Mouse (Mus musculus) WW6 (cell line): ENCODE measurements around the gene Il2rb.

Source experiments
- DNase-seq: peaks from one replicate; pipeline ENCODE4 v3.0.0-alpha.2; 2013; ENCODE audit warnings: low read depth, low spot score

Il2rb gene

DNA sequence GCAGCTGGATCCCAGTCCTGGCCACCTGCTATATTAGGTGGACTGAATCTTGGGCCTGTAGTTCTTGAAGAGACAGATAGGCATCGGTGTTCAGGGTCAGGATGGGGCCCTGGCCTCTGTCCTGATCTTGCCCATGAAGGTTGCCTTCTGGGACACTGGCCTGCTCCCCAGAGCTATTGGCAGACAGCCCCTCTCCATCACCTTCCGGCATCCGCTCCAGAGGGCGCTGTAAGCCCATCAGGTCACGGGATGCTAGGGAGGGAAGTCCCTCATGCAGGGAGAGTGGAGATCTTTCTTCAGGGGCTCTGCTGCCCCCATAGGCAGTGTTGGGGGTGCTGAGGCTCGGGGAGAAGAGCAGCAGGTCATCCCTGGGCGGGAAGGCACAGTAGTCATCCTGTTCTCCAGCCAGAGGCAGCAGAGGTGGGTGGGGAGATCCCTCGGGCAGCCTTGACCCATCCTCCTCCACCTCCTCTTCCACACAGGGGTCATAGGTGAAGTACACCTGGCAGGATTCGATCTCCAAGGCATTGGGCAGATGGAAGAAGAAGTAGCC, 13.5 kb downstream of the Il2rb start:
- DNase-seq: no peak

GRCm38 (mm10) chr15:78480991-78481390, 14.1 kb downstream of the Il2rb start:
- DNase-seq: no peak

DNA sequence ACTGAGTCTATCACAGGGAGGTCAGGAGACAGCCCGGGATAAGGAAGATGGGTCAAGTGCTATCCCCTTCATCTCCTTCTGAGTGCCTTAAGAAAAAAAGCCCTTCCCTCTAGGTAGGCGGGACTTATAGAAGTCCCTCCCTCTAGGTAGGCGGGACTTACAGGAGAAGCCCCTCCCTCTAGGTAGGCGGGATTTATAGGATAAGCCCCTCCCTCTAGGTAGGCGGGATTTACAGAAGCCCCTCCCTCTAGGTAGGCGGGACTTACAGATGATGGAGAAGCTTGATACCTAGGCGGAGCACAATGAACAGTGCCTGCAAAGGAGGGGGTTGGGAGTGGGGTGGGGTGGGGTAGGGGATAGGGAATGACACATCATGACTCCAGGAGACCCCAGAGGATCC, 15.0 kb downstream of the Il2rb start:
- no peak for DNase-seq

- DNase-seq: no peak
Measured at GRCm38 (mm10) chr15:78479470-78479869, 15.6 kb downstream of the Il2rb start.

DNA sequence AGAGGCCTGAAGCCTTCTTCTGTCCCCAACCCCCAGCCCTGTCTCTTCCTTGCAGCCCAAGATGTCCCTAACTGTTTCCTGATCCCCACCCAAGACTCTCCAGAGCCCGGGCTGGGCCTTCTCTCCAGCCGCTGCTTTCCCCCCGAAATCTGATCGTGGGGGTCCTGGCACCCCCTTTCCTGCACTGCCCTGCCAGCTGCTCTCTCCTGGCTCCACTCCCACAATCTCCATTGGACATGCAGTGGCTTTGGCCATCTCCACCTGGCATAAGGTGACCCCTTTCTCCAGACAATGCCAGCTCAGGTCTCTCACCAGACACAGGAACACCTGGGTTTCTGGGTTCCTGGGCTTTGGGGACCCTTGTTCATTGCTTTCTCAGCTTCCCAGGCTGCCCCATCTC, 17.0 kb downstream of the Il2rb start:
- DNase-seq: no peak

DNA sequence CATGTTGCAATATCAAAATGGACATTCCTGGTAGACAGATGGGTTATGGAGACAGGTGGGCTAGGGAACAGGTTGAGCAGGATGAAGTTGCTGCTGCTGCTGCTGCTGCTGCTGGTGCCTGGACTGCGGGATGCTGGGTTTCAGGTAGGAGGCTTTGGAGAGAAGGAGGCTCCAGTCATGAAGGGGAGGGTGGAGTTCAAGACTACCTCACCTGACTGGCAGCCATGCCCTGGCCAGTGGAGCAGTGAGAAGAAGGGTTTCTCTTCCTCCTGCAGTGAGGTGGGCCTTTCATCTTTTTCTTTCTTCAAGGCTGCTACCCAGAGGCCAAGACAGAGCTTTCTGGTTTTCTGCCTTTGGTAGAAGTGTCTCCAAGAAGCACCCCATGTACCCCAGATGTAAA, 18.2 kb downstream of the Il2rb start:
- no peak for DNase-seq

DNA sequence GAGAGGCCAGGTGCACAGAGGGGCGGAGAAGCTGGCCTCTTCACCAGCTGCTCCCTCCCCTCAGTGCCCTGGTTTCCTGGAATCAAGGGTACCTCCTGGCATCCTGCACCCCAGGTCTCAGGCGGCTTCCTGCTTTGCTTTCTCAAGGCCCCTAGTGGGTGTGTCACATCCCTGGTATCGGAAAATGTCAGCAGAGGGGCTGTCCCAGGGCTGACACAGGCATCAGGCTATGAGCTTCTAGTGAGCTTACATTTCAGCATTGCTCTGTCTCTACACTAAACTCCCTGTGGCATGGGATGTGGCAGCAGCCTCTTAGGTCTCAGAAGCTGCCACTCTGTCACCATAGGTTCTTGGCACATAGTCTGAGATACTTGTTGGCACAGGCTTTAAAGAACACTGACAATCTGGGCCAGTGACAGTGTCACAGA, 19.5 kb downstream of the Il2rb start:
- DNase-seq: no peak

GRCm38 (mm10) chr15:78473442-78473841, 21.6 kb downstream of the Il2rb start:
- no peak for DNase-seq

DNA sequence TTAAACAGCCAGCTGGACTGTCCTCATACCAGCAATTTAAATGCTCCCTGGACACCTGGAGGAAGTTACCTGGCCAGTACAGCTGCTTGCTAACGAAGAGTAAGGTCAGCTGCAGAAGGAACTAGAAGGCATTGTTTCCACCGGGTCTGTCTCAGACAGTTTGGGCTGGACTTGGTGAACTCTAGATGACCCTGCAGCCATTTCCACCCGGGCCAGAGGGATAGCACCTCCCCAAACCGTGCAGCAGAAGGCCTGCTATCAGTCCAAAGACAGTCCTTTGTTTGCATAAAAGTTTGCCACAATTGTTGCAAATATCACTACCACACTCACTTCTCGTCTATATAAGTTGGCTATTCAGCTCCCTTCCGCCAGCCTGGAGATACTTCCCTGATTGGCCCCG, 23.2 kb downstream of the Il2rb start:
- DNase-seq: no peak

DNA sequence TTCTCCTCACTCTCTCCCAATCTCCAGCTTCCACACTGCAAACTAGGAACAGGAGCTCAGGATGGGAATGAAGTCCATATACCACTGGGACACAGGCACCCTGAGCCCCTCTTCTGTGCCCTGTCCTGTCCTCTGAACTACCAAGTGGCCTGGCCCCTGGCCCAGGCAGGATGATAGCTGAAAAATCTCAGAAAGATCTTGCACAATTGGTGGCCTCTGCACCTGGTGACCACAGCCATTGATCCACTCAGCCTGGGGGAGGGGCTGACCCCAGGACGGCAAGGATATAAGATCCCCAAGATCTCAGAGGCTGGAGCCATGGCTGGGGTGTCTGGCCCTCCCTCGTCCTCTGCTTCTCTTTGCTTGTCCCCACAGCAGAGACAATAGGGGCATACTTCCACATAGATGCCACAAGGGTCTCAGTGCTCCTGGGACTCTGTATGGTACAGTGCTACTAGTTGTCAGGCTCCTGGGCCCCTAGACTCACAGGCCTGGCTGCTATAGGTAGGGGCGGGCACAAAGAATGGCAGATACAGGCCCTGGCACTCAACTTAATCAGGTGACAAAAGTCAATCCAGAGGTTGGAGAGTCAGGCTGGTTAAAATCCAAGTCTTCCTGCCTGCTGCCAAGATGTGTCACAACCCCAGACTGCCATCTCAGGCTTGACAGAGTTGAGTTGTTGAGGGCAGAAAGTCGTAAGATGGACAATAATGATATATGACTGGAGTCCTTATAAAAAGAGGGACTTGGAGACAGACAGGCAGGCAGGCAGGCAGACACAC, 24.4 kb downstream of the Il2rb start:
- no peak for DNase-seq

- DNase-seq: no peak
Measured at GRCm38 (mm10) chr15:78468379-78468937, 26.6 kb downstream of the Il2rb start, which contains the start of gene Tmprss6. TSS of gene Tmprss6 (minus strand) at chr15:78468634.

DNA sequence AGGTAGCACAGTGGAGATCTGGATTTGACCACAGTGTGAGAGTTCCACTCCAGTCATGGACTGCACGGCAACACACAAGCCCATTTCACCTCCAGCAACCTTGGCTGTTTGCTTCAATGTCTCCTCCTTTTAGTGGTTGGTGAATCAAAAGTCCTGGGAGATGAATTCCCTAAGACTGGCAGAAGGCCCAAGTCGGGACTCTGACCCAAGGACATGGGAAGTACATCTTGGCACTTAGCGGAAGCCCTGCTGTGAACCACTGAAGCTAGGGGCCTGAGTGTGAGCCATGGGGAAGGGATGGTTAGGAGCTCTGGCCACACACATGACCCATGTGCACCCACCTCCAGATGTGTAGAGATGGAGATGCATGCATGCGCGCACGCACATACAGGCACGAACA, 27.5 kb downstream of the Il2rb start:
- no peak for DNase-seq

- DNase-seq: no peak
Measured at GRCm38 (mm10) chr15:78466809-78467208, 28.3 kb downstream of the Il2rb start.

GRCm38 (mm10) chr15:78462981-78463380, 32.1 kb downstream of the Il2rb start:
- DNase-seq: no peak

DNA sequence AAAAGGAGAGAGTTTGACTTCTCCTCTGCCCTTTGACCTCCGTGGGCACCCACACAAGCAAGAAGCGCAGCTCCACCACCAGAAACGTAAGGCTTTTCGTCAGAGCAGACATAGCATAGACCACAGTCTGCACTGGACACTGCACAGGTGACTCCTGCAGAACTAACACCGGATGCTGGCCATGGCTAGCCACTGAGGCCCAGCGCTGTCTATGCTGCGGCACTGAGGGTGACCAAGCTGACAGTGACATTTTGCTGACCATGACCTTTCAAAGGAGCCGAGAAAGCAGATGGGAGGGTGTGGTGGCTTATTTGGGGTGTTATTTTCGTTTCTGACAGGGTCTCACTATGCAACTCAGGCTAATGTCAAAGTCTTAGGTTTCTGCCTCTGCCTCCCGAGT, 37.9 kb downstream of the Il2rb start:
- DNase-seq: no peak

DNA sequence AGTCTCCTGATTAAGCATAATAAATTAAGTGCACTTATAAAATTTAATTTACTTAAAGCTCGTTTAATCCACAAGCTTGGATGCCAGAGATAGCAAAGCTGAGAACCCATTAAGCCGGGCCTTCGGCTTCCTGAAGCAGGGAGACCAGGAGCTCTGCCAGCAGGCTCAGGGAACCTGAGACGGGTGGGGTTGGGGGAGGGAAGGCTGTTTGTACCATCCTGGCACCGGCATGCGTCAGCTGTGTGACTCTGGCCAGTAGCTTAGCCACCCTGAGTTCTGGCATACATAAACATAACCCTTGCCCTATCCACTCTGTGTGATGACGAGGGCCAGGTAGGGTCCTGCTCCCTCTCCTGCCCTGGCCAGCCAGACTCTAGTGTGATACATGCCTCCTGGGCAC, 39.0 kb downstream of the Il2rb start:
- DNase-seq: no peak

DNA sequence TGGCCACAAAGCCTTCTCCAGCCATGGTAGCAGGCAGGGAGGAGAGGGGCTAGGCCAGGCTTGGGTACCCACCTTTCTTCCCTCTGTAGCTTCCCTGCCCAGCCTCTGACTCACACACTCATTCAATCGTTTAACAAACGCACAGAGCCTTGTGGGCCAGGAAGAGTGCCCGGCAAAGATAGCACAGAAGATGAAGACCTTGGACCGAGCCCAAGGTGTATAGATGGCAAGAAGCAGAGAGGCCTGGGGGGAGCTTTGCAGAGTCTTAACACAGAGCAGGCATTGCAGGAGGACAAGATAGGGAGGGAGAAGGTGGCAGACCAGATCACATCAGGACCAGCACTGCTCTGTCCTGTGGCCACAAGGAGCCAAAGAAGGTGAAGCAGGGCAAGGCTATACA, 39.9 kb downstream of the Il2rb start:
- no peak for DNase-seq

DNA sequence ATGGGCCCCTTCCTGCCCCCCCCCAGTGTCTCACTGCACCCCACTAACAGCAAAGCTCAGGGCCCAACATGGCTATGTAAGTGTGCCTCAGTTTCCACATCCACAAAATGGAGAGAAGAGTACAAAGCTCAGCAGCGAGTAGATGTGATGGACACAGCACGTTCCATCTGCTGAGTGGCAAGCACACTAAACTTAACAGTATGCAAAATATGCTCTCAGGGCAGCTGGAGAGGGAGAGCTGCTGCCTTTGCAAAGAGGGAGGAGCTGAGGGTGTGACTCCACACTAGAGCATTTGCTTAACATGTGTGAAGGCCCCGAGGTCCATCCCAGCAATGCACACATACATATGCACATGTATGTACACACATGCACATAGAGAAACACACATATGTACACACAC, 42.1 kb downstream of the Il2rb start:
- DNase-seq: no peak

DNA sequence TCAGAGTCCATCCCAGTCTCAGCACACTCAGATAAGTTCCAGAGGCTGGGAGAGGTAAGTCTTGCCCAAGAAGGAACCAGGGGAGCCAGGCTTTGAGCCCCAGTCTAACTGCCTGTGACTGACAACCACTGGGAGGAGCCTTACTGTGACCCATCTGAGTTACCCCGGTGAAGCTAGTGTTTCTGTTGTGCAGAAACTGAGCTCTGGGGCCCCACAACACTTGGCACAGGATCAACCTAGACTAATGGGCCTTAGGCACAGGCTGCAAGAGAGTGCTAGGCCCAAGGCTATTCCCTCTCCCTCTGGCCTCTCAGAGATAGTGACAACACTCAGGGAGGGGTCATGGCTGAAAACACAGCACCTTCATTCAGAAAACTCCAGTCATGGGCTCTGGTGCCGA, 43.9 kb downstream of the Il2rb start:
- no peak for DNase-seq

GRCm38 (mm10) chr15:78450419-78450768, 44.7 kb downstream of the Il2rb start:
- no peak for DNase-seq

GRCm38 (mm10) chr15:78449694-78450418, 45.2 kb downstream of the Il2rb start:
- no peak for DNase-seq

- DNase-seq: no peak
Measured at GRCm38 (mm10) chr15:78449131-78449530, 45.9 kb downstream of the Il2rb start.
